Mouse (Mus musculus) heart, embryonic 13.5 days (tissue): ENCODE results near the gene Kcnc3. TPM values are rescaled to one million over a fixed set of nuclear protein-coding genes. Genes with fewer than 3 reads are reported as not detected.

Source experiments
- ATAC-seq: fragments of 200-750 bp; cut with Nextera tagmentation; 2 replicates; pipeline ENCODE4 v1.8.0; 2017; ENCODE audit warnings: moderate TSS enrichment; ENCODE audit not compliant: insufficient number of reproducible peaks, low FRiP score, low TSS enrichment; ENCODE audit errors: extremely low read depth
- H3K27ac ChIP-seq: fragments of 300-500 bp; sonication (generic); replicated peaks from 2 replicates; pipeline ENCODE4 v1.5.1; 2015; ENCODE audit warnings: moderate library complexity, mild to moderate bottlenecking, inconsistent platforms
- H3K27me3 ChIP-seq: fragments of 300-500 bp; sonication (generic); replicated peaks from 2 replicates; pipeline ENCODE4 v1.6.1; 2015; ENCODE audit warnings: mild to moderate bottlenecking, inconsistent platforms
- H3K36me3 ChIP-seq: fragments of 300-500 bp; sonication (generic); 2 replicates; pipeline ENCODE4 v1.6.1; 2015; ENCODE audit warnings: mild to moderate bottlenecking, inconsistent platforms
- H3K4me1 ChIP-seq: fragments of 300-500 bp; sonication (generic); 2 replicates; pipeline ENCODE4 v1.6.1; 2015; ENCODE audit warnings: inconsistent platforms
- H3K4me2 ChIP-seq: fragments of 300-500 bp; sonication (generic); 2 replicates; pipeline ENCODE4 v1.6.1; 2015; ENCODE audit warnings: inconsistent platforms, mild to moderate bottlenecking, moderate library complexity
- H3K4me3 ChIP-seq: fragments of 300-500 bp; sonication (generic); 2 replicates; pipeline ENCODE4 v1.5.1; 2015; ENCODE audit warnings: moderate library complexity, mild to moderate bottlenecking, inconsistent platforms
- H3K9ac ChIP-seq: fragments of 300-500 bp; sonication (generic); 2 replicates; pipeline ENCODE4 v1.6.1; 2015; ENCODE audit warnings: inconsistent platforms, mild to moderate bottlenecking, moderate library complexity
- H3K9me3 ChIP-seq: fragments of 300-500 bp; sonication (generic); 2 replicates; pipeline ENCODE4 v1.6.1; 2016; ENCODE audit warnings: inconsistent platforms
- WGBS: fragments of 180-500 bp; shearing (Covaris S2); methylation state at CpG from one replicate; pipeline ENCODE4 v1.1.7; 2015; ENCODE audit warnings: mixed read lengths; 5-methylcytosine and 5-hydroxymethylcytosine counted together
- polyA plus RNA-seq: library from polyadenylated mRNA; unstranded; fragments of >200 nt; fragmentation: Nextera tagmentation; extraction: Ambion mirVana; gene quantifications from 2 replicates; pipeline ENCODE4 v1.2.1, GENCODE M21; 2015

Gene Kcnc3
- polyA plus RNA-seq, 1 experiment from 2014 or later = 0.17 TPM

DNA sequence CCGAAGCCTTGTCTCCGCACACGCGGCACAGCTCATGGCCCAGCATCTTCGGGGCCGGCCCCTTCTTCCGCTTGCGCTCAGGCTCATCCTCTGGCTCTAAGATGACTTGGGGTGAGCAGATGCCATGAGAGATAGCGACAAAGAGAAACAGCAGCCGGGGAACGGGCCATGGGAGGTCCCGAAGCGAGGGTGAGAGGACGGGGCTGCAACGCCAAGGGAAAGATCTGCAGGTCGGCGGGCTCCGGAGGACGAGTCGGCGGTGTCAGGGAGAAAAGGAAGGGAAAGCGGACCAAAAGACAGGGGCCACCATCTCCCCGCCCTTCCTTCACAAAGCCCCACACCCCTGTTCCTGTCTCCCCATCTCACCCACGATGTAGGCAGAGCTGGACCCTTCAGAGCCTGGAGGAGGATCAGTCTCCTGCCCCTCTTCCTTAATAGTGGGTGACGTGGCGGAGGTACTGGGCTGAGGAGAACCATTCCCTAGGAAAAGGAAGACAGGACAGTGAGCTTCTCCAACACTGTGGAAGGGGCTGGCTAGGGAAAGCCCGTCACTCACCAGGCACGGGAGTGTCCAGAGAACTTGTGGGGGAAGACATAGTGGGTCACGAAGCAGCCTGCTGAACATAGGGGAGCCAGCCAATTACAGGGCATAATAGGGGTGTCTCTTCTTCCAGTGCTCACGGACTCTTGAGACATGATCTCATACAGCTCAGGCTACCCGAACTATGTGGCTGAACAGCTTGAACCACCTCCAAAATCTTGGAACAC lies 38.1 kb upstream of the Kcnc3 start:
- ATAC-seq = no peak
- H3K9ac ChIP-seq = peak overlapping the region; percentile 88; the same call in 1 of the 2 replicates

DNA sequence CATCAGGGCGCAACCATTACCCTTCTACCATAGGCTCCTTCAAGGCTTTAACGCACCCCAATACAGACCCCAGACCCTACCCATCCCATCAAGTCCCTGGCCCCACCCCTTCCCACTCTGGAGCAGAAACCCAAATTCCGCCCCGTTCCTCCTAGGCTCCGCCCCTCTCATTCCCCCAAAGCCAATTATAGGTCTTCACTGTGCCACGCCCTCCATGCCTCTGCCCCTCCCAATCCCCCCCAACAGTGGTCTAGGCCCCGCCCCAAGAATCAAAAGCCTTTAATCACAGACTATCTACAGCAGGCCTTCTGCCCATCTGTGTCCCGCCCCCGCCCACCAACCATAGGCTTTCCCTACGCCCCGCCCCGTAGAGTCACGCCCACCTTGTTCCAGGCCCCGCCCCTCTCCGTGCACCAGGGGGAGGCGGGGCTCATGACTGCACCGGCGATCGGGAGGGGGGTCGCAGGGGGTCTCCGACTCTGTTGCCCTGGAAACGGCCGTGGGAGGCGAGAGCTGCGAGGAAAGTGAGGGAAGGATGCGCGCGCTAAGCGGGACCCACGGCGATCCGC lies 37.2 kb upstream of the Kcnc3 start:
- peak overlapping the region; percentile 87 for H3K4me3 ChIP-seq
- H3K4me1 ChIP-seq = peaks cover 12% of the 10 kb centered on the region
- WGBS = under 1% methylated on average over 31 of the region's 32 CpGs

More for the DNA sequence above, 38.1 kb upstream of the Kcnc3 start:
- Histone ChIP-seq H3K36me3 (peaks cover 32% of the 10 kb centered on the region), H3K4me3 (peak overlapping the region; percentile 87), H3K4me1 (peaks cover 20% of the 10 kb centered on the region), H3K9me3 (no peaks in the 10 kb centered on the region), H3K27me3 (peaks cover 21% of the 10 kb centered on the region; the same call in 1 of the 2 replicates), H3K4me2 (peak overlapping the region; percentile 75), H3K27ac (no peak overlapping the region)
- WGBS = 81% methylated on average over 30 of the region's 31 CpGs

DNA sequence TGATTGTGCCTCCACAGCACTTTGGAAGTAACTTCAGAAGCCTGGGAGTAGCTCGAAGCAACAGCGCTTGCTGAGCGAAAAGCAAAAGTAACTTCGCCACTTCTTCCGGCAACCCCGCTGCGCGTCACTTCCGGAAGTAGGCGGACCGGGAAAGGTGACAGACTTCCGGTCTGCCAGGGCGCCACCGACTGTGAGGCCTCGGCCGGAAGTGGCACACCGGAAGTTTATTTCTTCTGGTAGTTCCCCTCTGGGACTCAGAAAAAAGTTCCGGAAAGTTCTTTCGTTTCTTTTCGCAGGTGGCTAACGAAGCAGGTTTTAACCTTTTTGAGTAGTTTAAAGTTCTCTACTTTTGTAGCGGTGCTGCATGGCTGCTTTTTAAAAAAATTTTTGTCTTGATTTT lies 36.6 kb upstream of the Kcnc3 start, which contains the start of gene Nr1h2:
Gene Nr1h2 (minus strand): TSS at position 126 of the 400 bp plus-strand sequence.
- Histone ChIP-seq H3K27ac (peak within 1 kb of the TSS; percentile 97), H3K4me3 (peak within 1 kb of the TSS; percentile 87), H3K36me3 (peaks cover 32% of the 10 kb centered on the region), H3K4me1 (peaks cover 12% of the 10 kb centered on the region), H3K9ac (peak within 1 kb of the TSS; percentile 88), H3K9me3 (no peaks in the 10 kb centered on the region), H3K27me3 (peaks cover 28% of the 10 kb centered on the region; the same call in 1 of the 2 replicates), H3K4me2 (peak within 1 kb of the TSS; percentile 75)
- ATAC-seq = peak; percentile 70
- under 1% methylated on average over 22 of the region's 22 CpGs for WGBS

More for the DNA sequence above, 37.2 kb upstream of the Kcnc3 start:
- Histone ChIP-seq H3K27ac (peak overlapping the region; percentile 97), H3K4me2 (peak overlapping the region; percentile 75), H3K36me3 (peaks cover 32% of the 10 kb centered on the region), H3K9me3 (no peaks in the 10 kb centered on the region), H3K9ac (peak overlapping the region; percentile 88), H3K27me3 (peaks cover 28% of the 10 kb centered on the region; the same call in 1 of the 2 replicates)
- peak; percentile 65 for ATAC-seq

DNA sequence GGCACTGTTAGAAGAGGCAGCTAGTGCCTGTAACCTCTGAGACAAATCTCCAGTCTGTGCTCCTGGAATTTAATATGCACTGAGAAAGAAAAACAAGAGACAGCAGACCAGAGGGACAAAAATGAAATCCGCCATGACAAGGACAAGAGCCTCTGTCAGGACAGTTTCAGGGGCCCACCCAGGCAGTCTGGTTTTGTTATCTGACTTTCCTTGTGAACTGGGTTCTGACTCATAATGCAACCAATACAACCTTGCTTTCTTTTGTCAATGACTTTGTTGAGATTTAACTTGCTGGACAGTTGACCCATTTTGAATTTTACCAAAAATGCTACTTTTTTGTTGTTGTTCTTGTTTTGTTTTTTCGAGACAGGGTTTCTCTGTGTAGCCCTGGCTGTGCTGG lies 32.8 kb upstream of the Kcnc3 start:
- Histone ChIP-seq H3K4me2 (no peak overlapping the region), H3K27ac (no peak overlapping the region), H3K4me1 (peaks cover 10% of the 10 kb centered on the region), H3K9me3 (no peaks in the 10 kb centered on the region), H3K9ac (0 out of 2 replicates have a peak overlapping the region, but pooled peaks have one; percentile 21), H3K36me3 (no peaks in the 10 kb centered on the region), H3K4me3 (no peak overlapping the region), H3K27me3 (peaks cover 44% of the 10 kb centered on the region; the same call in 1 of the 2 replicates)
- 45% methylated on average over 2 of the region's 2 CpGs for WGBS
- ATAC-seq = no peak

DNA sequence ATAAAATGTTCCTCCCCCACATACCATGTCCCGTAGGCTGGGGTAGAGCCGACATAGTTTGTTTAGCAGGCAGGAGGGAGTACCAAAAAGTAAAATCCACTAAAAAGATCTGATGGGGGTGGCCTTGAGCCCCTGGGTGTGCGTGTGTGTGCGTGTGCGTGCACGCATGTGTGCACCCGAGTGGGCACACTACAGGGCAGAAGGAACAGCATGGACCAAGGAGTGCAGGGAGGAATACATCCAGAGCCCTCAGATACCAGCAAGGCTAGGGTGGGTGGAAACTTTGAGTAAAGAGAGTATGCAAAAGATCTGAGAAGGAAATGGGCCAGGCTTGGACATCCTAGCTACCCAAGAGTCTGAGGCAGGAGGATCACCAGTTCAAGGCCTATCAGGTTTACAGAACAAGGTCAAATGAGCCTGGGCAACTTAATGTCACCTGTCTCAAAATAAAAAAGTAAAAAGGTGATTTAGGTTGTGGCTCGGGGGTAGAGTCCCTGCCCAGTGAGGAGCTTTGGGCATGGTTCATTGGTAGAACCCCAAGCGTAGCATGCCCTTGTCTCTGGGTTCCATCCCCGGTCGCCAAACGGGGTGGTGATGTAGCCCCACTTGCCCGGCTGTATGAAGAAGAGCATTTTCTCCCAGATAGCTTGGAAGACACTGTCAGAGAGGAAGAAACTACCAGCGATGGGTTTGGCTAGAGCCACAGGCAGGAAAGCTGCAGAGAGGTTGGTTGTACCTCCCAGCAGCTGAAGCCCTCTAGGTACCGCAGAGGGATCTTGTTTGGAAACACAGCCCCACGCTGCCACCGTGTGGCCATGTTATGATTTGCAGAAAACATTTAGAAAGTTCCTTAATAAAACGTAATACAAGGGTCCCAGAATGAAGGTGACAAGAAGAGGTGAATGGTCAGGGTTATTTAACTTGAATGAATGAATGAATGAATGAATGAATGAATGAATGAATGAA lies 29.7 kb upstream of the Kcnc3 start:
- H3K27me3 ChIP-seq = peaks cover 46% of the 10 kb centered on the region
- WGBS = 46% methylated on average over 18 of the region's 18 CpGs
- no peak overlapping the region for H3K9ac ChIP-seq
- H3K36me3 ChIP-seq = no peaks in the 10 kb centered on the region
- H3K4me2 ChIP-seq = no peak overlapping the region
- no peak overlapping the region for H3K4me3 ChIP-seq
- no peaks in the 10 kb centered on the region for H3K4me1 ChIP-seq
- no peak for ATAC-seq
- no peak overlapping the region for H3K27ac ChIP-seq
- no peaks in the 10 kb centered on the region for H3K9me3 ChIP-seq

DNA sequence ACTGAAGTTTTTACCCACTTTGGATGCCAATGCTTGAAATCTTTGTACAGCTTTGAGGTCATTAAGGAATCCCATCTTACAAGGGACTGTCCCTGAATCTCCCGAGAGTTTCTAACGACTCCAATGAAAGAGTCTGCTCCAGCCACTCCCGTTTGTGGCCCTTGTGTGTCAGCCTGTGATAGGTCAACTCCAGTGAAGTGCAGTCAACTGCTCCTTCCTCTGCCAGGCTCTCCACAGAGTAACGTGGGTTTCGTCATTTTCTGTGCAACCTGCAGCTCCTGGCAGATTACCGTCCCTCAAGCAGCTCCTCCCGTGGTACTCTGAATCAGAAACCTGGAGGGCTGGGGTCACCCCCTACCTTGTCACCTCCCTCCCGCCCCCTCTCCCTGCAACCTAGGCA lies 27.2 kb upstream of the Kcnc3 start:
- Histone ChIP-seq H3K36me3 (no peaks in the 10 kb centered on the region), H3K9ac (no peak overlapping the region), H3K27me3 (peaks cover 44% of the 10 kb centered on the region), H3K9me3 (no peaks in the 10 kb centered on the region), H3K4me3 (no peak overlapping the region), H3K27ac (no peak overlapping the region), H3K4me2 (no peak overlapping the region), H3K4me1 (no peaks in the 10 kb centered on the region)
- 41% methylated on average over 8 of the region's 8 CpGs for WGBS
- ATAC-seq = no peak

DNA sequence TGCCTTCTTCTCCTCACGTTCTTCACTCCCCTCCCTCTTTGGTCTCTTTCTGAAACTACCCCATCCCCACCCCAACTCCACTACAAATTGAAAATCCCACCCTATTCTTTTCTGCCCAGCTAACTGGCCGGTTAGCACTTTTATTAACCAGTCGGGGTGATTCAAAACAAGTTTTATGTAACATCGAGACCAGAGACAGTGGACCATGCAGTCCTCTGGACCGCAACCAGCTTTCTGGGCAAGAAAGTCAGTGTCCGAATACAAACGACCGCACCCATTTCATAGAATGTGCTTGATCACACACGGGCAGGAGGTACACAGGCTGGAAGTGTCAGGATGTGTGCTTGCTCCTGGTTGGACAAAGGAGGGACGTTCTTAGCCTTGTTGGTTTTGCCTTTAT lies 26.0 kb upstream of the Kcnc3 start:
- no peak overlapping the region for H3K27ac ChIP-seq
- no peak for ATAC-seq
- no peaks in the 10 kb centered on the region for H3K9me3 ChIP-seq
- H3K4me2 ChIP-seq = no peak overlapping the region
- no peak overlapping the region for H3K4me3 ChIP-seq
- no peaks in the 10 kb centered on the region for H3K4me1 ChIP-seq
- WGBS = 77% methylated on average over 10 of the region's 10 CpGs
- H3K27me3 ChIP-seq = peaks cover 50% of the 10 kb centered on the region
- H3K9ac ChIP-seq = no peak overlapping the region
- H3K36me3 ChIP-seq = no peaks in the 10 kb centered on the region

DNA sequence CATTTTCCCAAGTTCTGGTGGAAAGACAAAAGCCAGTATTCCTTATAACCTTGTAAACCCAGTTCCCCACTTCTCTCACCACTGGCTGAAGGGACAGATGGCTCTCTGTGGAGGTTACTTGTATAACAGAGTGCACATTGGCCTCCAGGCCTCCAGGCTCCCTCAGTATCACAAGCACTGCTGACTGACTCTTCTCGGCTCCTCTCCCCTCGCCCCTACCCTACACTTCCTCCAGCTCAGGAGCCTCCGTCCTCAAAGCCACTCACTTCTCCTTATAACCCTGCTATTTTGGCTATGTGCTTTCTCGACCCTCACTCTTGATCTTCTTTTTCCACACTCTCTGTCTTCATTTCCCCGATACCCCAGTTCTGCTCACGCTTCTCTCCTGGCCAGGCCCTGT lies 25.1 kb upstream of the Kcnc3 start:
- Histone ChIP-seq H3K4me1 (no peaks in the 10 kb centered on the region), H3K27ac (no peak overlapping the region), H3K9me3 (no peaks in the 10 kb centered on the region), H3K9ac (no peak overlapping the region), H3K4me2 (no peak overlapping the region), H3K4me3 (no peak overlapping the region), H3K36me3 (no peaks in the 10 kb centered on the region), H3K27me3 (peaks cover 48% of the 10 kb centered on the region)
- no peak for ATAC-seq
- 55% methylated on average over 6 of the region's 6 CpGs for WGBS

DNA sequence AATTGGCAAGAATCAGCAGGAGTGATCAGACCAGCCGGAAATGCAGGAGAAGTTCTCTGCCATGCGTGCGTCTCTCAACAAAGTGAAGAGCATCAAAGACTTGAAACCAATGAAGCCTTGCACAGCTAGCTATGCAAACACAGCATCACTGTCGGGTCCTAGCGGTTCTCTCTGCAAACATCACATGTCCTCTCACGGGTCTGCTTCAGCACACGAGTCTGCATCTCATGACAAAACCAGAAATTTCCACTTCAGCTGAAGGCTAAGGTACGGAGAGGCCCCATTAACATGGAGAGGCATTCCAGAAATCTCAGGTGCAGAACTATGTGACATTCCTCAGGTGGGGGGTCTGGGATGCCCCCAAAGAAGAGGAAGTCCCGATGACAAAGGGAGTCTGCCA lies 21.7 kb upstream of the Kcnc3 start:
- no peak for ATAC-seq
- no peaks in the 10 kb centered on the region for H3K9me3 ChIP-seq
- H3K4me2 ChIP-seq = no peak overlapping the region
- H3K36me3 ChIP-seq = no peaks in the 10 kb centered on the region
- no peaks in the 10 kb centered on the region for H3K4me1 ChIP-seq
- H3K27ac ChIP-seq = no peak overlapping the region
- H3K4me3 ChIP-seq = no peak overlapping the region
- WGBS = 70% methylated on average over 9 of the region's 9 CpGs
- peaks cover 60% of the 10 kb centered on the region for H3K27me3 ChIP-seq
- H3K9ac ChIP-seq = no peak overlapping the region

DNA sequence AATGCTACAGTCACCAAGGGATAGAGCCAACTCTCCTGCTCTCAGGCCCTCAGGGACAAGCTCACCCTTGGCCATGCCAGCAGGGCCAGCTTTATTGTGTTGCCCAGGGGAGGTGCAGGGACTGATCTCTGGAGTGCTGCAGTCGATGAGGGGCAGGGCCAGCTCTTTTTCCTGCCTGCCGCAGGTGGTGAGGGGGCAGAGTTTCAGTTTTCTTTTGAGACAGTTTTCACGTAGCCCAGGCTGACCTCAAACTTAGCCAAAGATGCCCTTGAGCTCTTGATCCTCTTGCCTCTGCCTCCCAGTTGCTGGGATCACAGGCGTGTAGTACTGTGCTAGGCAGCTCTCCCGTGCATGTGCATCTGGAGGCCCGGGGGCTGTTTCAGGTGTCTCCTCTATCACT lies 19.5 kb upstream of the Kcnc3 start:
- Histone ChIP-seq H3K27me3 (peaks cover 47% of the 10 kb centered on the region), H3K4me2 (no peak overlapping the region), H3K9ac (no peak overlapping the region), H3K36me3 (no peaks in the 10 kb centered on the region), H3K4me1 (no peaks in the 10 kb centered on the region), H3K9me3 (no peaks in the 10 kb centered on the region), H3K4me3 (no peak overlapping the region), H3K27ac (no peak overlapping the region)
- ATAC-seq = no peak
- WGBS = 78% methylated on average over 6 of the region's 6 CpGs

DNA sequence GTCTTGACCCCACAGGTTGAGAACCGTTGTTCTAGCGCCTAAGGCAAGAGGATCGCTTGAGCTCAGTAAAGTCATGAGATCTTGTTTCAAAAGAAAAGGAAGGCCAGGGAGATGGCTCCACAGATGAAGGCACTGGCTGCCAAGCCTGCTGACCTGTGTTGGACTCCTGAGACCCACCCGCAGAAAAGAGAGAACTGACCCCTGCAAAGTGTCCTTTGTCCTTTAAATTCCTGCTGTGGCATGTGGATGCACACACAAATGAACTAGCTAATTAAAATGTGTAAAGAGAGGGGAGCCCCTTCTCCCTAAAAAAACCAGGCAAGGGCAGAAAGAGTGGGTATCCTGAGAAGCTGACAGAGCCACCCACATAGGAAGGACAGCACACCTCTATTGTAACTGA lies 18.7 kb upstream of the Kcnc3 start:
- H3K4me2 ChIP-seq = no peak overlapping the region
- H3K4me1 ChIP-seq = no peaks in the 10 kb centered on the region
- no peak overlapping the region for H3K27ac ChIP-seq
- no peak for ATAC-seq
- H3K9me3 ChIP-seq = no peaks in the 10 kb centered on the region
- H3K27me3 ChIP-seq = peaks cover 41% of the 10 kb centered on the region
- 75% methylated on average over 4 of the region's 4 CpGs for WGBS
- H3K9ac ChIP-seq = no peak overlapping the region
- no peaks in the 10 kb centered on the region for H3K36me3 ChIP-seq
- no peak overlapping the region for H3K4me3 ChIP-seq
